Mouse (Mus musculus) hindbrain, embryonic 13.5 days (tissue): Measurements from ENCODE around the gene Dyrk4. TPM values are rescaled to one million over a fixed set of nuclear protein-coding genes. Genes with fewer than 3 reads are reported as not detected.

Source experiments
- ATAC-seq: fragments of 200-750 bp; cut with Nextera tagmentation; 2 replicates; pipeline ENCODE4 v1.8.0; 2017; ENCODE audit warnings: moderate TSS enrichment; ENCODE audit not compliant: low FRiP score
- H3K27ac ChIP-seq: fragments of 300-500 bp; sonication (generic); 2 replicates; pipeline ENCODE4 v1.5.1; 2015; ENCODE audit warnings: inconsistent platforms, mild to moderate bottlenecking, moderate library complexity
- H3K27me3 ChIP-seq: fragments of 300-500 bp; sonication (generic); 2 replicates; pipeline ENCODE4 v1.6.1; 2015; ENCODE audit warnings: mild to moderate bottlenecking, inconsistent platforms
- H3K36me3 ChIP-seq: fragments of 300-500 bp; sonication (generic); 2 replicates; pipeline ENCODE4 v1.6.1; 2015; ENCODE audit warnings: mild to moderate bottlenecking, inconsistent platforms
- H3K4me1 ChIP-seq: fragments of 300-500 bp; sonication (generic); replicated peaks from 2 replicates; pipeline ENCODE4 v1.6.1; 2015; ENCODE audit warnings: inconsistent platforms
- H3K4me2 ChIP-seq: fragments of 300-500 bp; sonication (generic); 2 replicates; pipeline ENCODE4 v1.6.1; 2015; ENCODE audit warnings: inconsistent platforms, mild to moderate bottlenecking, moderate library complexity
- H3K4me3 ChIP-seq: fragments of 300-500 bp; sonication (generic); 2 replicates; pipeline ENCODE4 v1.5.1; 2015; ENCODE audit warnings: mild to moderate bottlenecking, inconsistent platforms
- H3K9ac ChIP-seq: fragments of 300-500 bp; sonication (generic); 2 replicates; pipeline ENCODE4 v1.6.1; 2015; ENCODE audit warnings: mild to moderate bottlenecking, inconsistent platforms
- H3K9me3 ChIP-seq: fragments of 300-500 bp; sonication (generic); 2 replicates; pipeline ENCODE4 v1.6.1; 2016; ENCODE audit warnings: inconsistent platforms
- WGBS: fragments of 180-500 bp; shearing (Covaris S2); methylation state at CpG from one replicate; pipeline ENCODE4 v1.1.7; 2015; 5-methylcytosine and 5-hydroxymethylcytosine counted together
- polyA plus RNA-seq: library from polyadenylated mRNA; unstranded; fragments of >200 nt; fragmentation: Nextera tagmentation; extraction: Ambion mirVana; gene quantifications from 2 replicates; pipeline ENCODE4 v1.2.1, GENCODE M21; 2015

Dyrk4 gene
- 0.08 and 0.09 TPM in 2 replicates for polyA plus RNA-seq

GRCm38 (mm10) chr6:126921111-126921881 is at the start of gene Dyrk4:
Gene Dyrk4 (minus strand): TSS chr6:126921839.
- Histone ChIP-seq H3K4me2 (peak within 1 kb of the TSS; percentile 48), H3K27ac (no peak within 1 kb of the TSS), H3K36me3 (peaks cover 22% of the 10 kb centered on the region), H3K9ac (0 out of 2 replicates have a peak within 1 kb of the TSS, but pooled peaks have one; percentile 36), H3K27me3 (no peaks in the 10 kb centered on the region), H3K4me3 (peak within 1 kb of the TSS; percentile 14), H3K4me1 (0 out of 2 replicates have a peak, but pooled peaks cover 4% of the 10 kb centered on the region), H3K9me3 (no peaks in the 10 kb centered on the region)
- WGBS: 7% methylated on average over 21 of the region's 21 CpGs
- no peak for ATAC-seq

- Histone ChIP-seq H3K36me3 (peaks cover 74% of the 10 kb centered on the region), H3K4me2 (no peak overlapping the region), H3K27me3 (no peaks in the 10 kb centered on the region), H3K4me1 (no peaks in the 10 kb centered on the region), H3K27ac (no peak overlapping the region), H3K9me3 (no peaks in the 10 kb centered on the region), H3K4me3 (no peak overlapping the region), H3K9ac (no peak overlapping the region)
- WGBS: 89% methylated on average over 14 of the region's 14 CpGs
- ATAC-seq: no peak
These were observed 44.8 kb upstream of the Dyrk4 start for GRCm38 (mm10) chr6:126966241-126967026.

- Histone ChIP-seq H3K36me3 (peaks cover 58% of the 10 kb centered on the region), H3K4me3 (no peak overlapping the region), H3K9ac (no peak overlapping the region), H3K9me3 (no peaks in the 10 kb centered on the region), H3K4me2 (no peak overlapping the region), H3K4me1 (no peaks in the 10 kb centered on the region), H3K27ac (no peak overlapping the region), H3K27me3 (no peaks in the 10 kb centered on the region)
- ATAC-seq: no peak
- WGBS: 93% methylated on average over 9 of the region's 9 CpGs
These were observed 41.8 kb upstream of the Dyrk4 start for GRCm38 (mm10) chr6:126963426-126963825.

- WGBS: 93% methylated on average over 5 of the region's 5 CpGs
- H3K36me3 ChIP-seq: peaks cover 56% of the 10 kb centered on the region
- no peak overlapping the region for H3K9ac ChIP-seq
- H3K9me3 ChIP-seq: no peaks in the 10 kb centered on the region
- ATAC-seq: no peak
- H3K4me1 ChIP-seq: no peaks in the 10 kb centered on the region
- H3K4me2 ChIP-seq: no peak overlapping the region
- no peaks in the 10 kb centered on the region for H3K27me3 ChIP-seq
- H3K4me3 ChIP-seq: no peak overlapping the region
- no peak overlapping the region for H3K27ac ChIP-seq
These were observed 41.1 kb upstream of the Dyrk4 start for GRCm38 (mm10) chr6:126962709-126963108.

- Histone ChIP-seq H3K9ac (no peak overlapping the region), H3K27me3 (no peaks in the 10 kb centered on the region), H3K27ac (no peak overlapping the region), H3K4me2 (no peak overlapping the region), H3K9me3 (no peaks in the 10 kb centered on the region), H3K36me3 (peaks cover 57% of the 10 kb centered on the region), H3K4me1 (no peaks in the 10 kb centered on the region), H3K4me3 (no peak overlapping the region)
- WGBS: 92% methylated on average over 8 of the region's 8 CpGs
- ATAC-seq: no peak
These were observed 39.9 kb upstream of the Dyrk4 start for GRCm38 (mm10) chr6:126961371-126962018.

- Histone ChIP-seq H3K9me3 (no peaks in the 10 kb centered on the region), H3K4me3 (no peak overlapping the region), H3K27ac (no peak overlapping the region), H3K27me3 (no peaks in the 10 kb centered on the region), H3K36me3 (peaks cover 62% of the 10 kb centered on the region), H3K4me2 (no peak overlapping the region), H3K9ac (no peak overlapping the region), H3K4me1 (no peaks in the 10 kb centered on the region)
- no peak for ATAC-seq
- WGBS: 11% methylated on average over 10 of the region's 10 CpGs
These were observed 34.1 kb upstream of the Dyrk4 start for GRCm38 (mm10) chr6:126955734-126956133.

GRCm38 (mm10) chr6:126948336-126948735 is 26.7 kb upstream of the Dyrk4 start:
- Histone ChIP-seq H3K9ac (no peak overlapping the region), H3K36me3 (peaks cover 73% of the 10 kb centered on the region), H3K9me3 (no peaks in the 10 kb centered on the region), H3K4me1 (no peaks in the 10 kb centered on the region), H3K4me2 (no peak overlapping the region), H3K4me3 (no peak overlapping the region), H3K27ac (no peak overlapping the region), H3K27me3 (no peaks in the 10 kb centered on the region)
- WGBS: 90% methylated on average over 4 of the region's 4 CpGs
- ATAC-seq: no peak

- peak overlapping the region; percentile 75 for H3K9ac ChIP-seq
- ATAC-seq: 0 out of 2 replicates have a peak, but pooled peaks have one; percentile 4
- WGBS: 3% methylated on average over 5 of the region's 5 CpGs
These were observed 18.8 kb upstream of the Dyrk4 start for GRCm38 (mm10) chr6:126940451-126940850.

GRCm38 (mm10) chr6:126939487-126940171 is 18.0 kb upstream of the Dyrk4 start, which contains the start of the genes Rad51ap1 and D6Wsu163e:
Gene Rad51ap1 (minus strand): TSS chr6:126939587.
Gene D6Wsu163e (plus strand): TSS chr6:126939962.
- peaks cover 20% of the 10 kb centered on the region for H3K36me3 ChIP-seq
- peaks cover 21% of the 10 kb centered on the region for H3K4me1 ChIP-seq
- H3K4me3 ChIP-seq: peak within 1 kb of the TSS; percentile 65
- WGBS: under 1% methylated on average over 33 of the region's 33 CpGs
- peak within 1 kb of the TSS; percentile 75 for H3K9ac ChIP-seq
- H3K27ac ChIP-seq: no peak within 1 kb of the TSS
- no peaks in the 10 kb centered on the region for H3K9me3 ChIP-seq
- peak; percentile 99 for ATAC-seq
- peak within 1 kb of the TSS; percentile 96 for H3K4me2 ChIP-seq
- H3K27me3 ChIP-seq: no peaks in the 10 kb centered on the region

More at GRCm38 (mm10) chr6:126940451-126940850, 18.8 kb upstream of the Dyrk4 start:
- peak overlapping the region; percentile 96 for H3K4me2 ChIP-seq
- H3K4me3 ChIP-seq: peak overlapping the region; percentile 65
- peaks cover 28% of the 10 kb centered on the region for H3K36me3 ChIP-seq
- no peak overlapping the region for H3K27ac ChIP-seq
- H3K27me3 ChIP-seq: no peaks in the 10 kb centered on the region
- peaks cover 21% of the 10 kb centered on the region for H3K4me1 ChIP-seq
- no peaks in the 10 kb centered on the region for H3K9me3 ChIP-seq

GRCm38 (mm10) chr6:126938853-126939486 is 17.3 kb upstream of the Dyrk4 start:
- Histone ChIP-seq H3K4me2 (peak overlapping the region; percentile 96), H3K27me3 (no peaks in the 10 kb centered on the region), H3K36me3 (peaks cover 19% of the 10 kb centered on the region), H3K27ac (no peak overlapping the region), H3K9ac (peak overlapping the region; percentile 75), H3K4me3 (peak overlapping the region; percentile 65), H3K9me3 (no peaks in the 10 kb centered on the region), H3K4me1 (peaks cover 21% of the 10 kb centered on the region)
- 0% methylated on average over 31 of the region's 31 CpGs for WGBS
- ATAC-seq: no peak

GRCm38 (mm10) chr6:126938047-126938446 is 16.4 kb upstream of the Dyrk4 start:
- H3K4me3 ChIP-seq: no peak overlapping the region
- H3K9me3 ChIP-seq: no peaks in the 10 kb centered on the region
- peaks cover 13% of the 10 kb centered on the region for H3K36me3 ChIP-seq
- no peak overlapping the region for H3K27ac ChIP-seq
- no peak overlapping the region for H3K9ac ChIP-seq
- WGBS: 92% methylated on average over 2 of the region's 2 CpGs
- no peak for ATAC-seq
- H3K4me2 ChIP-seq: peak overlapping the region; percentile 96; the same call in 1 of the 2 replicates
- peaks cover 21% of the 10 kb centered on the region for H3K4me1 ChIP-seq
- H3K27me3 ChIP-seq: no peaks in the 10 kb centered on the region
